Mouse (Mus musculus): ENCODE results near the gene Otoa. TPM values are rescaled to one million over a fixed set of nuclear protein-coding genes. Genes with fewer than 3 reads are reported as not detected.

Otoa gene
- polyA plus RNA-seq (2012; rRNA removed): 0.32 and 0.76 TPM in 2 replicates

GRCm38 (mm10) chr7:121081350-121081749, at the start of gene Otoa:
Gene Otoa, plus strand, starts transcription at chr7:121081650.

DNA sequence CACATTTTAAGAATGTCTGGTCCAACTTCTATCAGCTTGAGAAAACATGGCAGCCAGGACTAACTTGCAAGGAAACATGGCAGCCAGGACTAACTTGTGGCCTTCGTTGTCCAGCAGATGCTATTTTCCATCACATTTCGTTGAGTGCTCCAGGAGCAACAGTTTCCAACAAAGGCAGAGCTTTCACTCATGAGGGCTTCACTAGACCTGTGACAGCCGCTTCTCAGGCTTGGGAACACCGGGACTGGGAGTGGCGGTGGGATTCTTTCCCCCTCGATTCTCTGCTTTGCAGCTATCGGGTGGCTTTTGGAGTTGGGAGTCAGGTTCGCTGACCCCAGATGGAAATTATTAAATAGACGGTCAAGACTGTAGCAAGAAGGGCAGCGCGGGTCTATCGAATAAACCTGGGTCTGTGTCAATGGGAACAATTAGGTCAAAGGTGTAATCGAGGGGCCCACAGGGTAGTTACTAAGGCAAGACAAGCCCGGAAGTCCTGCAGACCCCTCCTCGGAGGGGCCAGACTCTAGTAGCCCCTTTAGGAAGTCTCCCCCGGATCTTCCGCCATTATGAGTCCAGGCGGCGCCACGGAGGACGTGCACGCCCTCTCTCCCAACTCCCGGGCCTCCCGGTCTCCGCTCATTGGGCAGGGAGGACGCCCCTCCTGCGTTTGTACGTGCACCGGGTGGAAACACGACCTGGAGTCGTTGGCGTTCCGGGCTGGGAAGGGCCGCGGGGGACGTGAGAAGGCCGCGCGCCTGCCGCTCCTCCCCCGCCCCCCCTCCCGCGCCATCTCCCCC, 47.4 kb upstream of the Otoa start, which contains the start of gene Mettl9:
Gene Mettl9, plus strand, starts transcription at position 590 of the 797 bp plus-strand sequence.

GRCm38 (mm10) chr7:121074281-121074680, 7.2 kb upstream of the Otoa start, which contains the start of gene Igsf6:
Gene Igsf6, minus strand, starts transcription at chr7:121074572.

Other genes with a start within 250 kb of the Otoa start
- gene Eef2k, start 238.8 kb upstream of the Otoa start, polyA plus RNA-seq (2012; rRNA removed): 27.7 and 32.9 TPM in 2 replicates
- gene Polr3e, start 163.9 kb upstream of the Otoa start, polyA plus RNA-seq (2012; rRNA removed): 31.3 and 31.5 TPM in 2 replicates
- gene Cdr2, start 99.3 kb upstream of the Otoa start, polyA plus RNA-seq (2012; rRNA removed): 33.3 and 36.6 TPM in 2 replicates
- 0.23 and 0.39 TPM in 2 replicates for gene Mfsd13b, start 99.1 kb upstream of the Otoa start, polyA plus RNA-seq (2012; rRNA removed)
- gene Mettl9, start 47.2 kb upstream of the Otoa start, polyA plus RNA-seq (2012; rRNA removed): 104 and 121 TPM in 2 replicates
- 0.41 and 0.63 TPM in 2 replicates for gene Igsf6, start 7.1 kb upstream of the Otoa start, polyA plus RNA-seq (2012; rRNA removed)

Data from central nervous system, embryonic 14 days (tissue).